Mouse (Mus musculus): Measurements from ENCODE around the gene Calcoco1. TPM values are rescaled to one million over a fixed set of nuclear protein-coding genes. Genes with fewer than 3 reads are reported as not detected.
A peak's percentile ranks its signal among the peaks of the same experiment; 100 is the strongest.

Calcoco1 gene
- polyA plus RNA-seq, 2 experiments: 54.7 to 56.6 TPM

- peaks cover 21% of the 10 kb centered on the region for H3K4me1 ChIP-seq (ENCODE audit: control insufficient read depth, insufficient read depth, low read length)
- no peak for TF ChIP-seq POLR2A (IDR thresholded peaks at IDR 0.05; ENCODE audit: borderline replicate concordance, extremely low read depth, insufficient read depth, insufficient read length)
- DNase-seq (ENCODE audit: low spot score) (no peak), ATAC-seq (ENCODE audit: low FRiP score, low read depth) (no peak)
- H3K9me3 ChIP-seq (ENCODE audit: control insufficient read depth, low read length): no peaks in the 10 kb centered on the region
- H3K36me3 ChIP-seq (ENCODE audit: control insufficient read depth, insufficient read depth, low read length): no peaks in the 10 kb centered on the region
- peaks cover 45% of the 10 kb centered on the region for H3K27me3 ChIP-seq (ENCODE audit: control insufficient read depth, insufficient read depth, low read length)
- 33% methylated on average over 9 of the region's 9 CpGs for WGBS
- H3K4me2 ChIP-seq (replicated peaks; ENCODE audit: low read depth, low read length, severe bottlenecking): no peak overlapping the region
- H3K4me3 ChIP-seq (replicated peaks; ENCODE audit: low read length): no peak overlapping the region
- no peak overlapping the region for H3K9ac ChIP-seq (ENCODE audit: low read depth, low read length, severe bottlenecking)
- no peak overlapping the region for H3K27ac ChIP-seq (replicated peaks; ENCODE audit: low read depth, low read length)
Measured at GRCm38 (mm10) chr15:102744831-102745230, 22.9 kb upstream of the Calcoco1 start.

GRCm38 (mm10) chr15:102744416-102744815 is 22.4 kb upstream of the Calcoco1 start:
- Histone ChIP-seq H3K9ac (ENCODE audit: low read depth, low read length, severe bottlenecking) (no peak overlapping the region), H3K9me3 (ENCODE audit: control insufficient read depth, low read length) (no peaks in the 10 kb centered on the region), H3K4me2 (replicated peaks; ENCODE audit: low read depth, low read length, severe bottlenecking) (no peak overlapping the region), H3K4me1 (ENCODE audit: control insufficient read depth, insufficient read depth, low read length) (peaks cover 21% of the 10 kb centered on the region), H3K4me3 (replicated peaks; ENCODE audit: low read length) (no peak overlapping the region), H3K27ac (replicated peaks; ENCODE audit: low read depth, low read length) (no peak overlapping the region), H3K27me3 (ENCODE audit: control insufficient read depth, insufficient read depth, low read length) (peaks cover 45% of the 10 kb centered on the region), H3K36me3 (ENCODE audit: control insufficient read depth, insufficient read depth, low read length) (no peaks in the 10 kb centered on the region)
- WGBS: 32% methylated on average over 7 of the region's 7 CpGs
- DNase-seq (ENCODE audit: low spot score): no peak
- no peak for TF ChIP-seq POLR2A (IDR thresholded peaks at IDR 0.05; ENCODE audit: borderline replicate concordance, extremely low read depth, insufficient read depth, insufficient read length)
- no peak for ATAC-seq (ENCODE audit: low FRiP score, low read depth)

GRCm38 (mm10) chr15:102743996-102744395 is 22.0 kb upstream of the Calcoco1 start:
- Histone ChIP-seq H3K9ac (ENCODE audit: low read depth, low read length, severe bottlenecking) (peak overlapping the region; percentile 7; the same call in 1 of the 2 replicates), H3K9me3 (ENCODE audit: control insufficient read depth, low read length) (no peaks in the 10 kb centered on the region), H3K36me3 (ENCODE audit: control insufficient read depth, insufficient read depth, low read length) (no peaks in the 10 kb centered on the region), H3K27me3 (ENCODE audit: control insufficient read depth, insufficient read depth, low read length) (peaks cover 45% of the 10 kb centered on the region), H3K4me2 (replicated peaks; ENCODE audit: low read depth, low read length, severe bottlenecking) (no peak overlapping the region), H3K4me1 (ENCODE audit: control insufficient read depth, insufficient read depth, low read length) (peaks cover 21% of the 10 kb centered on the region), H3K4me3 (replicated peaks; ENCODE audit: low read length) (no peak overlapping the region), H3K27ac (replicated peaks; ENCODE audit: low read depth, low read length) (no peak overlapping the region)
- no peak for DNase-seq (ENCODE audit: low spot score)
- no peak for ATAC-seq (ENCODE audit: low FRiP score, low read depth)
- WGBS: 6% methylated on average over 14 of the region's 14 CpGs
- TF ChIP-seq POLR2A (IDR thresholded peaks at IDR 0.05; ENCODE audit: borderline replicate concordance, extremely low read depth, insufficient read depth, insufficient read length): no peak

- no peak overlapping the region for H3K4me3 ChIP-seq (replicated peaks; ENCODE audit: low read length)
- no peaks in the 10 kb centered on the region for H3K9me3 ChIP-seq (ENCODE audit: control insufficient read depth, low read length)
- TF ChIP-seq POLR2A (IDR thresholded peaks at IDR 0.05; ENCODE audit: borderline replicate concordance, extremely low read depth, insufficient read depth, insufficient read length): no peak
- no peak overlapping the region for H3K27ac ChIP-seq (replicated peaks; ENCODE audit: low read depth, low read length)
- peaks cover 21% of the 10 kb centered on the region for H3K4me1 ChIP-seq (ENCODE audit: control insufficient read depth, insufficient read depth, low read length)
- DNase-seq (ENCODE audit: low spot score) (no peak), ATAC-seq (ENCODE audit: low FRiP score, low read depth) (no peak)
- H3K27me3 ChIP-seq (ENCODE audit: control insufficient read depth, insufficient read depth, low read length): peaks cover 45% of the 10 kb centered on the region
- no peak overlapping the region for H3K4me2 ChIP-seq (replicated peaks; ENCODE audit: low read depth, low read length, severe bottlenecking)
- no peak overlapping the region for H3K9ac ChIP-seq (ENCODE audit: low read depth, low read length, severe bottlenecking)
- no peaks in the 10 kb centered on the region for H3K36me3 ChIP-seq (ENCODE audit: control insufficient read depth, insufficient read depth, low read length)
- 23% methylated on average over 8 of the region's 8 CpGs for WGBS
Measured at GRCm38 (mm10) chr15:102743196-102743595, 21.2 kb upstream of the Calcoco1 start.

- DNase-seq (ENCODE audit: low spot score) (peak; percentile 95), ATAC-seq (ENCODE audit: low FRiP score, low read depth) (peak; percentile 78)
- Histone ChIP-seq H3K4me1 (ENCODE audit: control insufficient read depth, insufficient read depth, low read length) (peaks cover 17% of the 10 kb centered on the region), H3K9ac (ENCODE audit: low read depth, low read length, severe bottlenecking) (no peak overlapping the region), H3K9me3 (ENCODE audit: control insufficient read depth, low read length) (no peaks in the 10 kb centered on the region), H3K27me3 (ENCODE audit: control insufficient read depth, insufficient read depth, low read length) (peaks cover 41% of the 10 kb centered on the region), H3K4me2 (replicated peaks; ENCODE audit: low read depth, low read length, severe bottlenecking) (no peak overlapping the region), H3K27ac (replicated peaks; ENCODE audit: low read depth, low read length) (no peak overlapping the region), H3K4me3 (replicated peaks; ENCODE audit: low read length) (no peak overlapping the region), H3K36me3 (ENCODE audit: control insufficient read depth, insufficient read depth, low read length) (no peaks in the 10 kb centered on the region)
- TF ChIP-seq POLR2A (IDR thresholded peaks at IDR 0.05; ENCODE audit: borderline replicate concordance, extremely low read depth, insufficient read depth, insufficient read length): no peak
- WGBS: 4% methylated on average over 10 of the region's 10 CpGs
Measured at GRCm38 (mm10) chr15:102742589-102742988, 20.6 kb upstream of the Calcoco1 start.
